Mouse (Mus musculus) myocyte (in vitro differentiated cells): Measurements from ENCODE around the gene Tada2b.

Experiments used
- MYOG ChIP-seq, 3 experiments: IDR thresholded peaks; one replicate each; pipeline ENCODE4 v1.6.1; 2011; ENCODE audit warnings: control low read depth in 2 of 3, low read depth in 2 of 3, mild to moderate bottlenecking in 2 of 3; ENCODE audit not compliant: insufficient read length in 2 of 3, control insufficient read depth in 1 of 3, insufficient read depth in 1 of 3
- POLR2A ChIP-seq: IDR thresholded peaks from one replicate; pipeline ENCODE4 v1.6.1; 2011; ENCODE audit warnings: low read depth, mild to moderate bottlenecking, control low read depth, moderate library complexity; ENCODE audit not compliant: insufficient read length
- POLR2AphosphoS2 ChIP-seq: IDR thresholded peaks from one replicate; pipeline ENCODE4 v1.6.1; 2011; ENCODE audit warnings: low read depth, control low read depth; ENCODE audit not compliant: insufficient read length
- TCF12 ChIP-seq: IDR thresholded peaks from one replicate; pipeline ENCODE4 v1.6.1; 2011; ENCODE audit warnings: mild to moderate bottlenecking, control low read depth; ENCODE audit not compliant: poor library complexity, insufficient read depth, severe bottlenecking
- USF1 ChIP-seq: IDR thresholded peaks from one replicate; pipeline ENCODE4 v1.6.1; 2011; ENCODE audit warnings: low read depth, mild to moderate bottlenecking, control low read depth, moderate library complexity

GRCm38 (mm10) chr5:36460712-36461111 lies 23.4 kb downstream of the Tada2b start:
- no peak for TF ChIP-seq POLR2A
- TF ChIP-seq MYOG (IDR thresholded peaks at IDR 0.05; ENCODE audit: control insufficient read depth in 1 of 3, insufficient read depth in 1 of 3, insufficient read length in 2 of 3, low read depth in 2 of 3) = no peak
- no peak for TF ChIP-seq POLR2AphosphoS2
- TF ChIP-seq TCF12 = no peak
- no peak for TF ChIP-seq USF1
